Mouse (Mus musculus): ENCODE data around the gene Syt1.

DNA sequence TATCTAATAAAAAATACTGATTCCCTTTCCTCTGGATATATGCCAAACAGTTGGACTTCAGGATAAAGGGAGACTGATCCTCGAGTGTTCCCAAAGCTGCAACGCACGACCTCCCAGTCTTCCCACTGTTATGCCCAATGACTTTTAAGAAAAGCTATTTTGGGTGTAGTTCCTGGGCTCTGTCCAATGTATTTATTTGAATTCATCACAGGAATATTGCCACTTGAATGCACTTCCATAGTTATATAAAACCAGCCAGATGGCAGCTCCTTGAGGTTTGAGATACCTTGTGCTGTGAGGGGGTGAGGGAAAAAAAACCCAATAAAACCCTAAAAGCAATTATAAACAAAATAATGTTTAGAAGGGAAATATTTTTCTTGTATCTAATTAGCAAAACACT is 285.9 kb downstream of the Syt1 start:
- TF ChIP-seq CTCF (IDR thresholded peaks at IDR 0.05) (no peak), POLR2A (IDR thresholded peaks at IDR 0.05; ENCODE audit: insufficient read depth, low read depth, low read length) (no peak), EP300 (IDR thresholded peaks at IDR 0.05; ENCODE audit: insufficient read depth, low read depth, low read length) (no peak)
